Mouse (Mus musculus) MEL-GATA-1-ER (cell line): ENCODE measurements at regions not wholly inside any gene's neighbourhood (a gene's known extent, or its start where the extent isn't known, plus 50 kb on each side); places are given as distances from the start of the nearest gene placed in this dataset.
"Not testable (repeated sequence)": the region's sequence is repeated elsewhere in the genome, so short reads cannot be mapped to it uniquely, and the experiment has no call there.

Experiments
- DNase-seq: peaks from one replicate; pipeline ENCODE4 v3.0.0-alpha.2; 2012; ENCODE audit warnings: low read depth; ENCODE audit errors: extremely low read depth

DNA sequence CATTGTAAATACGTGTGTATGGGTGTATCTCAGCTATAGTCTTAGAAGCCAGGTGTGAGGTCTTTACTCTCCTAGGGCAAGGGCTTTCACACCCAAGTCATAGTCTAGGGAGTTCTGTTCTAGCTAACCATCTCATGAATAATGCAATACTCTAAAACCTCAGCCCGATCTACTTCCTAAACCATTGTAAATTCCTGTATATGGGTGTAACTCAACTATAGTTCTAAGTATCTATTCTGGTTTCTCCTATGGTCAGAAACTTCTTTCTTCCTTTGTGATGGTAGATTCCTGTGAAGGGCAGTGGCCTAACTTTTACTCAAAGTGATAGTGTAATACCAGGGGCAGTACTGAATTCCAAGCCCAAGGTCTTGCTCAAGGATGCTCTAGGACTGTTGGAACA, 58.7 kb upstream of the Srd5a3 start:
- not testable (repeated sequence) for DNase-seq

DNA sequence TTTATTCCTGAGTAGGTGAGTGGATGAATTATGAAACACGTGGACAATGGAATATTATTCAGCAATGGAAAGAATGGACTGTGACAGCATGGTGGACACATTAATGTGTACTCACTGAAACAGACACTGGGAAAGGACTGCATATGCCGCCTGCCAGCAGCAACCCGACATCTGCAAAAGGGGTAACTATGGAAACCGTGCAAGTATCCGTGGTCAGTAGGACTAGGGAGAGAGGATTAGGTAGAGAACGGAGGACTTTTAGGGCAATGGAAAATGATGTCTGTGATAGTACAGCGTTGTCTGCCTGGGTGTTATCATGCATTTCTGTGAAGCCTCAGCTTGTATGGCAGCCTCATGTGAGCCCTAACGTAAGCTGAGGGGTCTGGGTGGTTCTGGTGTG, 59.6 kb upstream of the Srd5a3 start:
- DNase-seq: no peak

DNA sequence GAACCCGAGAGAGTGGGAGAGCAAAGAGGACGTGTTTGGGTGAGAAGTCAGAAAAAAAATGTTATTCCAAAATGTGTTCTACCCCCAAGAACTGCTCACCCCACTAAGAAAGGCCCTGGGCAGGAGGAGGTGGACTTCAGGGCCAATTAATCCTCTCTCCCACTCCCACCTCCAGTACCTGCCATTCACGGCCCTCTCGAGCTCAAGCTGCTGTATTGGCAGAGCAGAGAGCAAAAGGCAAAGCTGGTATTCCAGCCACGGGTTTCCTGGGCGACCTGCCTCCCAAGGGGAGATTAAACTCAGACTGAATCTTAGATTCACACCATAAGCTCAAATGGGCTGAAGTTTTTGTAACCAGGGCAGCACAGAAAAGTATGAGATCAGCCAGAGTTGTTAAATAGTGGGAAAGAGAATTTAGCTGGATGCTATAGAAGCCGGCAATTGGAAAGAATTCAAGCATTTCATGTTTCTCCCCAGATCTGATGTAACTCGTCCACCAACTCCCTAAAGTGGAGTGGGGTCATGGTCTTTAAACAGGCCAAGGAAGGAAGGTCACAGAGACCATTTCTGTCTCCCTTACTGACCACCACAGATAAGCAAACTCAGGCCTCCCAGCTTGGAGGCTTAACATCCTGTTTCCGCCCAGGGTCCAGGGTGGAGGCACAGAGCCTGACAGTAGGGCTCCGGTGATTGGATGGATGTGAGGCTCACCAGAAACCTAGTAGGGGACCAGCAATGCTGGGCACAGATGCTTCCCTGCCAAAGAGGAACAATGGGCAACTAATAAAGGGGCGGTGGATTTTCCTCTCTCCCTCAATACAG, 60.7 kb upstream of the Srd5a3 start:
- DNase-seq: no peak

DNA sequence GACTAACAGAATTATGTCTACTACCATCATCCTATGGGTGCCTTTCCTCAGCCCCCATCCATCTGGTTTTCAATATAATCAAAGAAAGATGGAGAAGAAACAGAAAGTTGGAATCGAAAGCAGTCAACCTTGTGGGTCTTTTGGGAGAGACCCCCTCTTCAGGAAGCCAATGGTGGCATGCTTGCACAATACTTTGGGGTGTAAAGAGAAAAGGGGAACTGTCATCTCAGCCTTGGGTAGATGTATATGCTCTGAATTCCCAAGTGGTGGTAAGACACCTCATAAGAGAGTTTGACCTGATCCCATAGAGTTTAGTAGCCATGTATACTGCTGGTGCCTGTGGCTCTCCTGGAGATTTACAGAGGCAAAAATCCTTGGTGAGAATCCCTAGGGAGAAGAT, 61.6 kb upstream of the Srd5a3 start:
- no peak for DNase-seq

DNA sequence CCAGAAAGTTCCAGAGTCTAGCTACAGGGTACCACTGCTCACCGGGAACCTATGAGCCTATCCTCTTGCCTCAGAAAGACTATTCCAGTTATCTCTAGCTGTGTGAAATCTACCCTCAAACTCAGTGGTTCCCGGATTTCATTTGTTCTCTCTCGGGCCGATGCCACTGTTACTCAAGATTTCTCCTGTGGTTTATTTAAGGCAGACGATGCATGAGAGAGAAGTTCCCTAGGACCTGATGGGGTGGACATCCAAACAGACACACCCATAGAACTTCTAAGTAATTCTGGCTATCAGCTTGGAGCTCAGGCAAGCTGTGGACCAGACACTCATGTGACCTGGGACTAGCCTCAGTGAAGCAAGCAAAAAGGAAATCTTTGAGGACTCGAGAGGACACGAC, 63.8 kb upstream of the Srd5a3 start:
- DNase-seq: no peak

DNA sequence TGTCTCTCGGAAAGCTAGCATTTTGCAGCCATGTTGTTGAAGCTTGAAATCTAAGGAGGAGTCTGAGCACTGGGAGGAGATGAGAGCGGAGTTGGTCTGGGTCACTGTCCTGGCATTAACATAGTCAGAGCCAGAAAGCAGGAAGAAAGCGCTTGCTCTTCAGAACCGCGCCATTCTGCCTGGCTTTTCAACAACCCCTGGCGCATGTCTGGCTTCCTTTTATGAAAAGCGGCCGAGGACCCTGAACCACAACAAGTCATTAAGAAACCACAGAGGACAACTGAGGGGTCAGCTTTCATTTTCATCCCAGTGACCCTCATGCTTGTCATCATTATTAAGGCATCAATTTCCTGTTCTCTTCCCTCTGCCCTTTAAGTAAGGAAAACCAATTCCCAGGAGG, 64.7 kb upstream of the Srd5a3 start:
- DNase-seq: no peak

DNA sequence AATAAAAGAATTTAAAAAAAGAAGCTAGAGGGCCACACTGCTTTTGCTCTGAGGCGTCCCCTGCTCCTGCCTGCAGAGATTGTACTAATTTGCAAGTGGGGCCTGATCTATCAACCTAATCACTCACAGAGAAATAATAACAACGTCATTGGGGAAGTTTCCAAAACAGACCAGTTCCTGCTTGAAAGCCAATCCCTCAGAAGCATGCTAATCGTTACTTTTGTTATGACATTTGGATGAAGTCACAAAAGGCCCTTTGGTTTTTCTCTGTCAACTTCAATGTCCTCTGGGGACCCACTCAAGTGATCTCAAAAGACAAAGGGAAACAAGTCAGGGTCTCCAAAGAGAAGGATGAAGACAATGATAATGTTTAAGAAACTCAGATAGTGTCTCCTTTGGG, 72.2 kb upstream of the Srd5a3 start:
- DNase-seq: no peak

DNA sequence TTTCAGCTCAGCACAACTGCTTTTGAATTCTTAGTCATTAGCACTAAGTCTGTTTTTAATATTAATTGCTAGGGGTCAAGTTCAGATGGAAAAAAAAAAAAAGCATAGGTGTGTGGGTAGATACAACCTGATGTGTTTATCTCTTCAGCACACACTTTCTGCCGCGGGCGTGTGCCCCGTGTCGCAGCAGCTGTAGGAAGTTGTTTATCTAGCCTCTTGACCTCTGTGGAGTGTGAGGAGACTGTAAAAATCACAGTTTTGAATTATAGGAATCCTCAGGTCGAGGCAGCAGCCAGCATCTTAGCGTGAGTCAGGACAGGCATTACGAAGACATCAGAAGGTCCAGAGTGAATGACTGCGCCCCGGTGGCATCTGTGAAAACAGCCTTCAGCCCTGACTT, 72.8 kb upstream of the Srd5a3 start:
- no peak for DNase-seq

DNA sequence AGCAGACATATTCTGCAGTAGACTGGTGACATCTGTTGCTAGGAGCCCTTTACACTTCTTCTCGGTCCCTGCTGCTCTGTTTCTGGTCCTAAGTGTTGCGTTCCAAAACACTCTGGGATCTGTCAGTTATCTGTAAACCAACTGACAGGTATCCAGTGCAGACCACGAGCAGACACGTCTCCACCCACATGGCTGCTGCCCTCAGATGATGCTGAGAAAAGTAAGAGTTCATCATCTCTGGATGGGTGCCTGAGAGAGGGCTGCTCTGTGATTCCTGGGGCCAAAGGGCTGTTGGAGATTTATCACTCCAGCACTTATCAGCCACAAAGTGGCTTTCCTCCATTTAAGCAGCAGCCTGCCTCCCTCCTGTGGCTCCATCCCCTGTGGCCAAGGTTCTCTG, 74.3 kb upstream of the Srd5a3 start:
- no peak for DNase-seq

DNA sequence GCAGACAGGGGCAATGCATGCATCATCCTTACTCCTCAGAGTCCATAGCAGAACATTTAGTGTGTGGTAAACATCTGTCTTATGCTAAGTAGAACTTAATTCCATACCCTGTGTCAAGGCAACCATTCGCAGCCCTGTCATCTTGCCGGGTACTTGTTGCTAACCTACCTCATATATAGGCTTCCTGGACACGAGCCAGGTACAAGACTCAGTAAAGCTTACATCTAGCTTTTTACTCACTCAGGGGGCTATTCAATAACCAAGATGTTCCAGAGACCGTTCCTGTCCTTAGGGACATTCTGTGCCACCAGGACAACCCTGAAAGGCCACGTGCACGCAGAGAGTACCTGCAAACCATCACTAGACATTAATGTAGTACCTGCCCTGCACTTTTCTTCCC, 74.8 kb upstream of the Srd5a3 start:
- DNase-seq: no peak

DNA sequence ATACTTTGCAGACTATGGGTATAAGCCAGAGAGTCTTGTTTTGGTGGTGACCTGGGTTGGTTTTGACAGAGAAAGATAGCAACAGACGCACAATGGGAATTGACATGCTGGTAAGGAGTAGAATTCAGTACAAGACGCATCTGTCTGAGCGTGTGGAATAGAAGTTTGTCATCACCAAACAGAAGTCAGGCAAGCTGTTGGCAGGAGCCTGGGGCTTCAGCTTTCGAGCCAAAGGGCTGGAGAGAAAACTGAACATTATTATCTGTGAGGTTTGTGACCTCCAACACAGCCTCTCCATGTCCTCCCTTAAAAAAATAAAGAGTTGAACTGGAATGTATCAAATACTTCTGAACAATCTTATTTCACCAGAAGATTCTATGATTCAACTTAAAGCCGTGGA, 75.4 kb upstream of the Srd5a3 start:
- DNase-seq: no peak

DNA sequence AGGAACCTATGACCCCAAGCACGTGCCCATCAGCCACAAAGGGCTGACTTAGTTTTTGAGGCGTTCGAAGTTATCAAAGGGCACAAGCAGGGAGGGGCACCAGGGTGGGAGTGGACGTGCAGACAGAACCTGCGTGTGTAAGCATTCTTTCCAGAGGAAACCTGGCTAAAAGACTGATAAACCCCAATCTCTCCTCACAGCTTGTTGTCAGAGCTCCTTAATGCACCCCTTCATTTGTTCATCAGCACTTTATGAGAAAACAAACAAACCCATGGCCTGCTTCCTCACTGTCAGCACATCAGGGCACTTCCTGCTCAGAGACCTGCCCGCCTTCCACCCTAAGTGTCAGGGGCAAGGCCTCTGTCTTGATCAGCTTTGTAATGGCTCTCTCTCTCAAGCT, 76.6 kb upstream of the Srd5a3 start:
- DNase-seq: no peak

DNA sequence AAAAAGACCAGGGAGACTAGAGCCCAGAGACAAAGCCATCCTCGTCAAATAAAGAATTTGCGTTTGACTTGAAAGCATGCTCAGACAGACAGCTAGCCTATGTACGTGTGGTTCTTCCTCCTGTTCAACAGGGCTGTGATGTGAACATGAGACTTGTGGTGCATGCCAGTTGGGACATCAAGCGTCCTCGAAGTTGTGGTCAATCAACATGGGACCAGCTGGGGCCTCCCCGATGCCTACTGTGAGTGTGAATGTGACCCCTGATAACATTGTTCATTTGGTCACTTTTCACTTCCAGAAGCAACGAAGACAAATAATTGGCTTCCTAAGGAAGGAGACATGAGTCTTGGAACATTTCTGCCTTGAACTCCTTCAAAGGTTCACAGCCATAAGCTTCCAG, 79.8 kb upstream of the Kdr start:
- DNase-seq: no peak

DNA sequence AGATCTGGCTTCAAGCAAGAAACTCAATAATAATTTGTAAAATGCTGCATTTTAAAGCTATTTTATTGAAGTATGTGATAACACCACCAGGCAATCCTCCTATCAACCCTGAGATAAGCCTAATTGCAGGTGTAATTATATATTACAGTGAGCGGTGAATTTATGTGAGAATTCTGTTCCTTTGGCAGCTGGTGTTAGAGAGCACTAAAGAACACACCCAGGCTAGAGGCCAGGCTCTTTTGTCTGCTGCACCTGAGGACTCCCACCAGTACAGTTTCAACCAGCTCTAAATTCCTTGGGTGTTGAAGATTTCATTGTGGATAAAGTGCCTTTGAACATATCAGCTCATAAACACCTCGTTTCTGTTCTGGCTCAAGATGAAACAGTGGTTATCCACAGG, 77.6 kb upstream of the Kdr start:
- no peak for DNase-seq

DNA sequence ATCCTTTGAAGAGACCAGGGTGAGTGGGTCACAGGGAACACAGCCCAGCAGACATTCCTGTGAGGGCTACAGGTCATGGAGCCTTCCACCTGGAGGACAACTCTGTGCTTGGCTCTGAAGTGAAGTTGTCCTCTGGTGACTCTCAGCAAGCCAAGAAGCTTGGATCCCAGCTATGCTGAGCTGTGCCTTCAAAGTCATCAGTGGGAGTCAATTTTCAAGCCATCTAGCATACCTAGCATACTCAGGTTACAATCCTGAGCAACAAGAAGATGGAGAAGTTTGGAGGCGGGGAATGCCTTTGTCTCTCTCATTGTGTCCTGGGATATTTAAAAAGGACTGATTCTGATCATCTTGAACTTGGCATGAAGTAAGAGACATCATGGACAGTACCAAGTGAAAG, 74.5 kb upstream of the Kdr start:
- DNase-seq: no peak

DNA sequence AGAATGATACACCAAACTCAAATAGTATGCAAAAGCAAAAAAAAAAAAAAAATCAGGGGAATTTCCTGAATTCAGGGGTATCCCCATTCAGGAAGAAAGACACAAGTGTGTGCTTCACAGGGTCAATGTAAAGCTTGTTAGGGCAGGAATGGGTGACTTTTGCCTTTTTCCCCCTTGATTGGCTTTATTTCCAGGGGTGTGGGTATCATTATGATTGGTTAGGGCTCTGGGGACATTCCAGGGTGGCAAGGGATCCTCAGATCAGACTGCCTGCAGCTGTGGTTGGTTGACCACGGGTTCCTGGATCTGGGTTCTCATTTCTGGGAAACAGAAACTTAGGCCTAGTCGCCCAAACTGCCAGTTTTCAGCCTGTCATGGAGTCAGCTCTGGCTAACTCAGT, 73.4 kb upstream of the Kdr start:
- DNase-seq: no peak

DNA sequence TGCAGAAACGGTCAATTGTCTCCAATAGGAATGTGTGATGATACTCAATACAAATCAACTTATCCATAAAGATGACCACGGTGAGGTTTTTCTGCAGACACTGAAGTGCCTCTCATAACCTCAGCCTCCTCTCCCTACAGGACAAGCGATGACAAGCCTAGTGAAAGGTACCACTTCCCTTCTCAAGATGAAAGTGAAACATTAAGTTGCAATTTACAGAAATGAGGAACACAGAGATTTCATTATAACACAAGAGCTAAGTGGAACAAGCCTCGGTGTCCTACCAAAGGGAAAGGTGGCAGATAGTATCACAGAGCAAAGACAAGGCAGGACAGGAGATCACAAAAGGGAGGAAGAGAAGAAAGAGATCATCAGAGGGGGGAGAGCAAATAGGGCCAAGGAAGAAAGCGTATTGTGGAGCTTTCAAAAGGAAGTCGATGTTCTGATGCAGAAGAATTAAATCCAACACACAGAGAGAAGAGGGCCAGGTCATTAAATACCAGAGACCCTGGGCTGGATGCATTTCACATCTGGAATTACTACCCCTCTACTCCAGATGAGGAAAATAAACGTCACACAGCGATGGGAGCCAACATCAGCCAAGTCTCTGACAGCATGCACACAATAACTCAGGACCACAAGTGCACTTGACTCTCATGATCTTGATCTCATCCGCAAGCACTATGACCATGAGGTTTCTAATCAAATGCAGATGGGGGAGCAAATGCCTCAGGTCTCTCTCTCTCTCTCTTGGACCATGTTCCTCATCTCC, 70.0 kb upstream of the Kdr start:
- DNase-seq: no peak

DNA sequence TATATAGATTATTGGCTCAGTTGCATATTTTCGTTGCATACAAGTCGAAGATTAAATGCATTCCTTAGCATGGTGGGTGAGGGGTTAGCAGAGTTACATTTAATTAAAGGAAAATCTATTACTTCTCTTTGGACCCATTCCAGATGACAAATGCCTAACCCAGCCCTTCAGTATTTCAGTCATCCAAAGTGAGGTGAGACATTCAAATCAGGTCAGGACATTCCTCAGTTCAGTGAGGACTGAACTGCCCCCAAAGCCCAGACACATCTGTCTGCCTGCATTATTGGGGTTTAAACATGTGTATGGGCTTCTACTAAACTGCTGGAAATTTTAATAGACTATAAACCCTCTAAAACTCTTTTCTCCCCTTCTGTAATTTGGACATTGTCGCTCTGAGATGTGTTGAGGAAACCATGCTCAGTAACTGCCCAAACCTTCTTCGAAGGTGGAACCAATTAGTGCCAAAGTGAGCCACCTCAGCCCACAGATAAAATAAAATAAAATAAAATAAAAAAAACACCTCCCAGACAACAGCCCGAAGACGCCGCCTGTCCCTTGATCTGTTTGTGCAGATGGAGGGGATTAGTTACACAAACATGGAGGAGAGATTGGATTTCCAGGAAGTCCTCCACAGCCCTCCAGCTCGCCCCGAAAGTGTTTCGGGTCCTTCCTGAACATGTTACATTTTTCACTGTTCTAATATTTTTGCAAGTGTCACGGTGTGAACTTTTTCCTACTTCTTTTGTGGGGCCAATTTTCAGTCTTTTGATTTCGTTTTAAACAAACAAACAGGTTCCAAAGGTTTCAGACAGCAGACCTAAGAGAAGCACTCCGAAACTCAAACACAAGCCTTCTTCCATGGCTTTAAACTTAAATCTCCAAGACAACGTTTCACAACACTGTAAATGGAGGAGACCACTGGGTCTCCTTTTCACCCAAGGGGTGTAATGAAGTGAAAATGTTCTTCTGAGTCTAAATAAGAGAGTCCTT, 65.6 kb upstream of the Kdr start:
- DNase-seq: no peak

DNA sequence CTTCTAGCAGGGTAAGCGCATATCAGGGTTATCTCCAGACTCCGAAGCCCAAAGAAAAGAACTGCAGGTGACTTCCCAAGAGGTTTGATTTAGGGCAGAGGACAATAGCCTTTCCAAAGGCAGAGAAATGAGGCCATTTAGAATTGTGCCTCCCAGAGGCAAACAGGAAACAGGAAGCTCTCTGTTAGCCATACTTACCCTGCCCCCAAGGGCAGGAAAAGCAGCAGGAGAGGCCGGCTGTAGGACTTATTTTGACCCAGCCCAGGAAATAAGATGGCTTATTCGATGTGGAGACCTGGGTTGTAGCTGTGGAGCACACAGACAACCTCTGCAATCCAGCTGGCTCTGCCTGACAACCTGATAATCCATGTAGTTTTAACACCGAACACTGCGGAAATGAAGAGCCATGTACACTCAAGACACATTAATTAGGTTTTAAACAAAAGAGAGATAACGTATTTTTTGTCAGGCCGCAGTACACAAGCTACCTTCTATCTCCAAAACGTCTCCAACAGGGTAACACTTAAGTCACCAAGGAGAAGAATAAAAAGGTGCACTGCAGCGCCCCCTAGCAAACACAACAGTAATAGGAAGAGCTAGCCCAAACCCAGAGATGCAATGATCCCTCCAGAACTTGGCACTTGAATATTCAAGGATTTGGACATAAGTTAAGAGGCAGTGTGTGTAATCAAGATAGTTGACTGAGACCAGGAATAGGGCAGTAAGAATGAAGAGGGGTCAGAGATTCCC, 62.4 kb upstream of the Kdr start:
- peak; percentile 34 for DNase-seq

DNA sequence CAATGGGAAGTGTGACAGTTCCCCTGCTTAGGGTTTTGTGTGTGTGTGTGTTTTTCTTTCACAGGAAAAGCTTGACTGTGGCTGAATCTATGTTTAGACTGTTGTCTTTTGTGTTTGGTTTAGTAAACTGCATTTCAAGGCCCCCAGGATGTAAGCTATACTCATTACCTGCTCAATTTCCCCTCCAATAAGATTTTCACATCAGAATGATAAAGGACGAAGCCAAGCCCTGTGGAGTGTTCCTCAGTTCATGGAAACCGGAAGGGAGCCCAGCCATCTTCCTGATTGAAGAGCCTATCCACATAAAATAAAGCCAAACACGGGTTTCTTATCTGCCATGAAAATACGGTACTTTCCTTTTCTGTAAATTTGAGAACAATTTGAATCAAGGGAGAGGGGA, 50.5 kb upstream of the Kdr start:
- DNase-seq: no peak
